Mouse (Mus musculus) olfactory bulb, adult 2 months (tissue): ENCODE data around the gene Rad51ap1. TPM values are rescaled to one million over a fixed set of nuclear protein-coding genes. Genes with fewer than 3 reads are reported as not detected.
A peak's percentile ranks its signal among the peaks of the same experiment; 100 is the strongest.

Experiments used
- H3K27ac ChIP-seq: fragments of 200-500 bp; 2 replicates; pipeline ENCODE4 v1.5.1; 2012; ENCODE audit warnings: low read depth, low read length; ENCODE audit not compliant: insufficient read depth
- H3K4me1 ChIP-seq: fragments of 200-500 bp; 2 replicates; pipeline ENCODE4 v1.6.1; 2012; ENCODE audit warnings: low read length; ENCODE audit not compliant: control insufficient read depth, insufficient read depth
- H3K4me3 ChIP-seq: fragments of 200-500 bp; 2 replicates; pipeline ENCODE4 v1.5.1; 2012; ENCODE audit warnings: mild to moderate bottlenecking, low read depth, low read length, moderate library complexity; ENCODE audit not compliant: insufficient read depth
- CTCF ChIP-seq: fragments of 200-500 bp; IDR thresholded peaks from 2 replicates; pipeline ENCODE4 v1.5.1; 2012; ENCODE audit warnings: low read depth, mild to moderate bottlenecking, low read length, moderate library complexity; ENCODE audit not compliant: insufficient read depth
- POLR2A ChIP-seq: fragments of 200-500 bp; IDR thresholded peaks from 2 replicates; pipeline ENCODE4 v1.6.1; 2012; ENCODE audit warnings: mild to moderate bottlenecking, low read depth, low read length, moderate library complexity; ENCODE audit not compliant: insufficient read depth
- WGBS: fragments of 180-500 bp; shearing (Covaris S2); methylation state at CpG from one replicate; pipeline ENCODE4 v1.1.7; 2018; 5-methylcytosine and 5-hydroxymethylcytosine counted together
- polyA plus RNA-seq: library from polyadenylated mRNA; stranded (reverse); fragments of >200 nt; gene quantifications from 2 replicates; pipeline ENCODE4 v1.2.4, GENCODE M21; 2012; ENCODE audit warnings: low replicate concordance; ENCODE audit not compliant: missing spikeins, insufficient read depth, insufficient read length

The Rad51ap1 gene
- polyA plus RNA-seq, 1 experiment: not detected

- H3K27ac ChIP-seq: no peak overlapping the region
- no peak overlapping the region for H3K4me3 ChIP-seq
- 4% methylated on average over 5 of the region's 5 CpGs for WGBS
- peaks cover 7% of the 10 kb centered on the region for H3K4me1 ChIP-seq
- TF ChIP-seq POLR2A (no peak), CTCF (no peak)
Observed at GRCm38 (mm10) chr6:126940451-126940850, 1.1 kb upstream of the Rad51ap1 start.

- H3K27ac ChIP-seq: no peak overlapping the region
Observed at GRCm38 (mm10) chr6:126938853-126939486, 417 bp downstream of the Rad51ap1 start.

DNA sequence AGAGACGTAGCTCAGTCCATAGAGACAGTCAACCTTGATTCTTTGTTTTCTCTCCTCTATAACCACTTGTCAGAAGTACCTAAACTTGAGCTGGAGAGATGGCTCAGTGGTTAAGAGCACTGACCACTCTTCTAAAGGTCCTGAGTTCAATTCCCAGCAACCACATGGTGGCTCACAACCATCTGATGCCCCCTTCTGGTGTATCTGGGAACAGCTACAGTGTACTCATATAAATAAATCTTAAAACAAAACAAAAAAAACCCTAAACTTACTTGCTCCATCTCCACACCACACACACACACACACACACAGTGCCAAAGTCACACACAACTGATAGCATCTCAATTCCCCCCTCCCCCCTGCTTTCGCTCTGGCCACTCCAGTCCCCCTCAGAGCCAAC lies 1.3 kb downstream of the Rad51ap1 start:
- TF ChIP-seq CTCF (no peak), POLR2A (no peak)
- 75% methylated on average over 2 of the region's 2 CpGs for WGBS
- H3K4me3 ChIP-seq: no peak overlapping the region

More at GRCm38 (mm10) chr6:126938853-126939486, 417 bp downstream of the Rad51ap1 start:
- under 1% methylated on average over 31 of the region's 31 CpGs for WGBS
- Histone ChIP-seq H3K4me1 (peaks cover 7% of the 10 kb centered on the region), H3K4me3 (peak overlapping the region; percentile 83)
- TF ChIP-seq CTCF: no peak
- no peak for TF ChIP-seq POLR2A

GRCm38 (mm10) chr6:126932896-126933295 lies 6.5 kb downstream of the Rad51ap1 start:
- 92% methylated on average over 2 of the region's 2 CpGs for WGBS
- H3K4me1 ChIP-seq: no peaks in the 10 kb centered on the region

More for the DNA sequence above, 1.3 kb downstream of the Rad51ap1 start:
- H3K27ac ChIP-seq: no peak overlapping the region
- H3K4me1 ChIP-seq: peaks cover 7% of the 10 kb centered on the region

GRCm38 (mm10) chr6:126921111-126921881 lies 18.1 kb downstream of the Rad51ap1 start, which contains the start of gene Dyrk4:
TSS of gene Dyrk4 (minus strand) at chr6:126921839.
- TF ChIP-seq POLR2A (no peak), CTCF (no peak)
- WGBS: 14% methylated on average over 21 of the region's 21 CpGs
- Histone ChIP-seq H3K4me3 (peak within 1 kb of the TSS; percentile 11; the same call in 1 of the 2 replicates), H3K27ac (no peak within 1 kb of the TSS), H3K4me1 (peaks cover 5% of the 10 kb centered on the region)

More at GRCm38 (mm10) chr6:126932896-126933295, 6.5 kb downstream of the Rad51ap1 start:
- Histone ChIP-seq H3K27ac (no peak overlapping the region), H3K4me3 (no peak overlapping the region)
- TF ChIP-seq POLR2A (no peak), CTCF (no peak)

GRCm38 (mm10) chr6:126914928-126915327 lies 24.5 kb downstream of the Rad51ap1 start:
- Histone ChIP-seq H3K27ac (no peak overlapping the region), H3K4me3 (no peak overlapping the region), H3K4me1 (no peaks in the 10 kb centered on the region)
- WGBS: 81% methylated on average over 5 of the region's 5 CpGs
- TF ChIP-seq CTCF (no peak), POLR2A (no peak)

GRCm38 (mm10) chr6:126910727-126911126 lies 28.7 kb downstream of the Rad51ap1 start:
- TF ChIP-seq POLR2A (no peak), CTCF (no peak)
- Histone ChIP-seq H3K4me1 (no peaks in the 10 kb centered on the region), H3K4me3 (no peak overlapping the region), H3K27ac (no peak overlapping the region)
- WGBS: 77% methylated on average over 4 of the region's 4 CpGs

DNA sequence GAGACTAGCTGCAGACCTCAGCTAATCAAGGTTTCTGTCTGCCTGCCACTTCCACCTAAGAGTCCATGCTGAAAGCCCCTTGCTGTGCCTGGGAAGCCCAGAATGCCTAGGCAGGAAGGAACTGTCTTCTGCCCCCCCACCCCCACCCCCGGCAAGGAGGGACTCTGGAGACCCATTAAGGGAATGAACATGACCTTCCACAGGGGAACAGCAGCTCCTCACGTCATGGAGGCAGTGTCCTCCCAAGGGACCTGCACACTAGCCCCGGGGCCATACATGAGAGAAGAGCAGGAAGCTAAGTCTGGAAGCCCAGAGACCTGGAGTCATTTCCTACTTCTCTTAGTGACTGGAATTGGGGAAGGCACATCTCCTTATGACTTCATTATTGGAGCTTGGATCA lies 31.5 kb downstream of the Rad51ap1 start:
- Histone ChIP-seq H3K4me1 (no peaks in the 10 kb centered on the region), H3K4me3 (no peak overlapping the region), H3K27ac (no peak overlapping the region)
- TF ChIP-seq CTCF: no peak
- no peak for TF ChIP-seq POLR2A
- WGBS: 62% methylated on average over 3 of the region's 3 CpGs

DNA sequence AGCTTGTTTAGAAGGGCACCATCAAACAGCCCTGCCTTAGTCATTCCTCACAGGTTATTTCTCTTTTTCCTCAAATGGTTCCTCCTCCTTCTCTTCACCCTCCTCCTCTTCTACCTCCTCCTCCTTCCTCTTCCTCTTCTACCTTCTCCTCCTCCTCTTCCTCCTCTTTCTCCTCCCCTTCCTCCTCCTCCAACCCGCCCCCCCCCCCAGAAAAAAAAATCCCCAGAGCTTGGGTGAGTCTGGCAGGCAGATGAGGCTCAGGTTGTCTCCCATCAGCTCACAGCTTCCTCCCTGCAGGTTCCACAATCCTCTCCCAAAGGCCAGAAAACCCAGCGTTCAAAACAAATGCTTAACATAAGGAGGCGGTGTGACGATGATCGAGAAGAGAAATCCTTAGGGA lies 32.0 kb downstream of the Rad51ap1 start:
- no peak overlapping the region for H3K4me3 ChIP-seq
- TF ChIP-seq CTCF (no peak), POLR2A (no peak)
- no peak overlapping the region for H3K27ac ChIP-seq
- WGBS: 70% methylated on average over 5 of the region's 5 CpGs
- H3K4me1 ChIP-seq: no peaks in the 10 kb centered on the region
